Mouse (Mus musculus) embryonic facial prominence, embryonic 15.5 days (tissue): Measurements from ENCODE around the gene Nkx1-2. TPM values are rescaled to one million over a fixed set of nuclear protein-coding genes. Genes with fewer than 3 reads are reported as not detected.
A peak's percentile ranks its signal among the peaks of the same experiment; 100 is the strongest.

Experiments
- ATAC-seq: fragments of 200-750 bp; cut with Nextera tagmentation; 2 replicates; pipeline ENCODE4 v1.8.0; 2017; ENCODE audit warnings: low read depth, moderate TSS enrichment; ENCODE audit not compliant: insufficient number of reproducible peaks, low FRiP score, low TSS enrichment
- H3K27ac ChIP-seq: fragments of 300-500 bp; sonication (generic); replicated peaks from 2 replicates; pipeline ENCODE4 v1.5.1; 2015; ENCODE audit warnings: mild to moderate bottlenecking, inconsistent platforms
- H3K27me3 ChIP-seq: fragments of 300-500 bp; sonication (generic); 2 replicates; pipeline ENCODE4 v1.6.1; 2015; ENCODE audit warnings: inconsistent platforms
- H3K36me3 ChIP-seq: fragments of 300-500 bp; sonication (generic); 2 replicates; pipeline ENCODE4 v1.6.1; 2015; ENCODE audit warnings: mild to moderate bottlenecking, inconsistent platforms
- H3K4me1 ChIP-seq: fragments of 300-500 bp; sonication (generic); 2 replicates; pipeline ENCODE4 v1.6.1; 2015; ENCODE audit warnings: inconsistent platforms
- H3K4me2 ChIP-seq: fragments of 300-500 bp; sonication (generic); replicated peaks from 2 replicates; pipeline ENCODE4 v1.6.1; 2015; ENCODE audit warnings: mild to moderate bottlenecking, inconsistent platforms
- H3K4me3 ChIP-seq: fragments of 300-500 bp; sonication (generic); replicated peaks from 2 replicates; pipeline ENCODE4 v1.5.1; 2015; ENCODE audit warnings: mild to moderate bottlenecking, inconsistent platforms
- H3K9ac ChIP-seq: fragments of 300-500 bp; sonication (generic); 2 replicates; pipeline ENCODE4 v1.6.1; 2015; ENCODE audit warnings: inconsistent platforms
- H3K9me3 ChIP-seq: fragments of 300-500 bp; sonication (generic); replicated peaks from 2 replicates; pipeline ENCODE4 v1.6.1; 2016; ENCODE audit warnings: inconsistent platforms
- WGBS: fragments of 180-500 bp; shearing (Covaris S2); methylation state at CpG from one replicate; pipeline ENCODE4 v1.1.7; 2015; 5-methylcytosine and 5-hydroxymethylcytosine counted together
- polyA plus RNA-seq: library from polyadenylated mRNA; unstranded; fragments of >200 nt; fragmentation: Nextera tagmentation; extraction: Ambion mirVana; gene quantifications from 2 replicates; pipeline ENCODE4 v1.2.1, GENCODE M21; 2015

The Nkx1-2 gene
- polyA plus RNA-seq, 1 experiment from 2014 or later: not detected

DNA sequence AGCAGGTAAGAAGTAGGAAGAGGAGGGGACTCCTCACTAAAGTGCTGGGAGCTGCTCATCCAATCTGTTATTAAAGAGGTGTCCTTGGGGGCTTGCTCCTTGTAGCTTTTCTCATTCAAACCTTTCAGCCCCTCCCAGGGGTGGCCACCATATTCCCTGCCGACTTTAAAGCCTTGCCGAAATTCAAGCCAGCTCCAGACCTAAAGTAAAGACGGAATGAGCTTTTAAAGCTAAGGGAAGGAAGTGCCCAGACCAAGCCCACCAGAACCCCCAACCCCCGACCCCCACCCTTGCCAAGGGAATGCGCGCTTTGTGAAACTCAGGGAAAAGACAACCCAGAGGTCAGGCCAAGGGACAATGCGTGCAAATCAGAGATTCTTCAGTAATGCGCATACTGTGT, 1.5 kb upstream of the Nkx1-2 start:
- Histone ChIP-seq H3K9me3 (no peaks in the 10 kb centered on the region), H3K4me2 (no peak overlapping the region), H3K4me3 (no peak overlapping the region), H3K9ac (no peak overlapping the region), H3K4me1 (peaks cover 37% of the 10 kb centered on the region), H3K27me3 (peaks cover 88% of the 10 kb centered on the region), H3K27ac (no peak overlapping the region), H3K36me3 (no peaks in the 10 kb centered on the region)
- WGBS: 10% methylated on average over 8 of the region's 8 CpGs
- ATAC-seq: no peak

DNA sequence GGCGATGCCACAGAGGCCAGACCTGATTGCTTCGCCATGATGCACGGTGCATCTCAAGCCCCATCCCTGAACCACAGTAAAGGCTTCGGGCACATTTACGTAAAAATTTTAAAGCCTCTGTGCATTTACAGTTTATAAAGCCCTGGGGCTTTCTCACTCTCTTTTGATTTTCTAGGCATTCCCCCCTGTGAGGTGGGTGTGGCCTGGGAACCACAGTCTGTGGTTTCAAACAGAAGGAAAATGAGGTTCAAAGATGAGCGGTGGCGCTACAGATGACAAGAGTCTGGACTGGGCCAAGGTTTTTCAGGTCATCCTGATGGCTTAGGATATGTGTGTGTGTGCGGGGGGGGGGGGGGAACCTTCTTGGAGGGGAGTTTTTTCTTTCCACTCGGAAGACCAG, 589 bp upstream of the Nkx1-2 start:
- Histone ChIP-seq H3K9me3 (no peaks in the 10 kb centered on the region), H3K27me3 (peaks cover 92% of the 10 kb centered on the region), H3K4me2 (peak overlapping the region; percentile 66), H3K9ac (no peak overlapping the region), H3K27ac (no peak overlapping the region), H3K36me3 (no peaks in the 10 kb centered on the region), H3K4me1 (peaks cover 37% of the 10 kb centered on the region), H3K4me3 (peak overlapping the region; percentile 38)
- no peak for ATAC-seq
- WGBS: under 1% methylated on average over 9 of the region's 9 CpGs

DNA sequence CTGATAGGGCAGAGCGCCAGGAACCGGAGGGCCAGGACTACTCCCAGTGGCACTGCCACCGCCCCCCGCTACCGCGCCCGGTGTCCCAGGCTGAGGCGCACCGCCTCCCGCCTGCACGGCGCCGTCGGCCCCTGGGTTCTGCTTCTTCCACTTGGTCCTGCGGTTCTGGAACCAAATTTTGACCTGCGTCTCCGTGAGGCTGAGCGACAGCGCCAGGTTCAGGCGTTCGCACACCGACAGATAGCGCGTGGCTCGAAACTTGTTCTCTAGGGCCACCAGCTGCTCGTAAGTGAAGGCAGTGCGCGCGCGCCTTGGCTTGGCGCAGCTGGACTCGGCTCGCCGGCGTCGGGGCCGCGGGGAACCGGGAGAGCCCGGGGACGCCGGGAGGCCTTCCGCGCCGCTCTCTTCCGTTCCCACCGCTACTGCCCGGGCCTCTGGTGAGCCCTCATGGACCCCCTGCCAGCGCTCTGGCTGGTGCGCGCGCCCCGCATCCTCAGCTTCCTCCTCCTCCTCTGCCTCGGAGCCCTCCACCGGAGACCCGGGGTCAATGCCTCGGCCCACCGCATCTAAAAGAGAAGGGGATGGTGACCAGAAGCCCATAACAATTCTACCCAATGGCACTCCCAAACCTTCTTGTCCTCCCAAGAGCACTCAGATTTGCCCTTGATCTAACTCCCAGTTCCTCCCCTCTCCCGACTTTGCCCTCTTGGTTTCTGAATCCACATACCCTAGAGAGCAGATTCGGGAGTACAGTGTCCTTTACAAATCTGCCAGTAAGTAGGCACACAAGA, 2.0 kb downstream of the Nkx1-2 start:
- no peak for ATAC-seq
- WGBS: under 1% methylated on average over 58 of the region's 60 CpGs
- Histone ChIP-seq H3K4me3 (peak overlapping the region; percentile 44), H3K27ac (no peak overlapping the region), H3K4me1 (peaks cover 37% of the 10 kb centered on the region), H3K9me3 (no peaks in the 10 kb centered on the region), H3K36me3 (no peaks in the 10 kb centered on the region), H3K27me3 (peaks cover 72% of the 10 kb centered on the region), H3K9ac (0 out of 2 replicates have a peak overlapping the region, but pooled peaks have one; percentile 6), H3K4me2 (peak overlapping the region; percentile 86)

DNA sequence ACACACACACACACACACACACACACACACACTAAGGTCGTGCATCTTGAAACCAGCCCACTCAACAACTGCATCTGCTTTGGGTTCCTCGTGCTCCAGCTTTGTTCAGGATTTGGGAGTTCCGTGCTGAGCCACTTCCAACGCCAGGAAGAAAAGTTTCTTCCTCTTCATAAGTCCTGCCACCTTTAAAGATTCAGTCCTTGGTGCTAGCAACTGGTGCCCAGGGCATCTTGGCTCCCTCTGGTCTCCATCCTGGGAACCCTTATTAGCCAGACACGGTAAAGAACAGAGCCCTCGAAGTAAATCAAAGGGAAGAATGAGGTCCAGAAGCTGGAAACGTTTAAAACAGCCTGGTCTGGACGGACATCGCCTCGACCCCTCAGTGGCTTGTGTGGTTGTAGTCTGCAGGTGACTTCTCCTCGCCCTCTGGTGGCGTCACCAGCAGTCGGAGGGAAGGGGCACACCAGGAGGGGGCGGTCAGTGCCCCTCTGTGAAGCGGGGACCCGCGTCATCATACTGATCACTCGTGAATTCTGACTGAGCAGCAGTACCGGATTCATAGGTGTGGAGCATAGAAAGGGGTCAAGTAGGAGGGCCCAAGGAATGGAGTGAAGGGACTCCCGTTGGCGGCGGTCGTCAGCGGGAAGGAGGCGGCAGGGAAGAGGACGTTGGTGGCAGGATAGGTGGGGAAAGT, 2.7 kb downstream of the Nkx1-2 start:
- H3K27me3 ChIP-seq: peaks cover 64% of the 10 kb centered on the region
- H3K36me3 ChIP-seq: no peaks in the 10 kb centered on the region
- H3K4me1 ChIP-seq: peaks cover 37% of the 10 kb centered on the region
- ATAC-seq: no peak
- peak overlapping the region; percentile 44 for H3K4me3 ChIP-seq
- no peaks in the 10 kb centered on the region for H3K9me3 ChIP-seq
- H3K9ac ChIP-seq: no peak overlapping the region
- no peak overlapping the region for H3K27ac ChIP-seq
- WGBS: 5% methylated on average over 26 of the region's 26 CpGs
- H3K4me2 ChIP-seq: peak overlapping the region; percentile 86

DNA sequence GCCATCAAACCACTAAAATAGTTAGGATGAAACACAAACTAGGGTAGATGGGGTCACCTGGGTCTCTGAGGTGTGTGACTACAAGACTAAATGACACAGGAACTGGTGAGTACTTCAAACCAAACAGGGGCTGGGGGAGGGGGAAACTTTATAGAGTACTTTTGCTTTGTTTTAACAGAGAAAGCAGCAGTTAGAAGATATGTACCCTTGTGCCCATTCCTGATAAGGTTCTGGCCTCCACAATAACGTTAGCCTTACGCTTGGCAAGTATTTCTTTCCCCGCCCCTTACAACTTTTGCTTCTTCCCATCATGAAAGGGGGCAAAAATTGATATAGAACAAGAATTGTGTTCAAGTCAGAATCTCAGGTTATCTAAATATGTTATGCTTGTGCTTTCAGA, 3.6 kb downstream of the Nkx1-2 start:
- H3K27ac ChIP-seq: no peak overlapping the region
- H3K27me3 ChIP-seq: peaks cover 55% of the 10 kb centered on the region
- ATAC-seq: no peak
- H3K36me3 ChIP-seq: no peaks in the 10 kb centered on the region
- 78% methylated on average over 3 of the region's 3 CpGs for WGBS
- H3K9me3 ChIP-seq: no peaks in the 10 kb centered on the region
- no peak overlapping the region for H3K9ac ChIP-seq
- no peak overlapping the region for H3K4me2 ChIP-seq
- peaks cover 37% of the 10 kb centered on the region for H3K4me1 ChIP-seq
- no peak overlapping the region for H3K4me3 ChIP-seq

DNA sequence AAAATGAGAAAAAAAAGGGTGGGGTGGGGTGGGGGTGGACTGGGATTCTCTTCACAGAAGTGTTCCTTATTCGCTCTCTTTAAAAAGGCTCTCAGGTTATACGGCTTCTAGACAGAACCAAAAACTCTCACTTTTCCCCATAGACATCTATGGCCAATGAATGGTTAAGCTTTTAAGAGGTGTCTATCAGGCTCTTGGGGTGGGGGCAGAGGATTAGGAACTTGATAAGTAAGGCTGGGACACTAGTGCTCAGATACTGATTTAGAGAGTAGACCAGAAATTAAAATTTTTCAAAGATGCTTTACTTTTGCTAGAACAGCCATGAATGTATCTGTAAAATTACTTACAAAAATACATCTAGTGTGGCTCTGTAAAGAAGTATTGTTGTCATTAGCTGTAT, 5.1 kb downstream of the Nkx1-2 start:
- no peaks in the 10 kb centered on the region for H3K9me3 ChIP-seq
- no peak overlapping the region for H3K27ac ChIP-seq
- H3K9ac ChIP-seq: no peak overlapping the region
- no peaks in the 10 kb centered on the region for H3K36me3 ChIP-seq
- peaks cover 26% of the 10 kb centered on the region for H3K4me1 ChIP-seq
- no peak overlapping the region for H3K4me2 ChIP-seq
- 83% methylated on average over 2 of the region's 2 CpGs for WGBS
- ATAC-seq: no peak
- peaks cover 40% of the 10 kb centered on the region for H3K27me3 ChIP-seq
- no peak overlapping the region for H3K4me3 ChIP-seq

DNA sequence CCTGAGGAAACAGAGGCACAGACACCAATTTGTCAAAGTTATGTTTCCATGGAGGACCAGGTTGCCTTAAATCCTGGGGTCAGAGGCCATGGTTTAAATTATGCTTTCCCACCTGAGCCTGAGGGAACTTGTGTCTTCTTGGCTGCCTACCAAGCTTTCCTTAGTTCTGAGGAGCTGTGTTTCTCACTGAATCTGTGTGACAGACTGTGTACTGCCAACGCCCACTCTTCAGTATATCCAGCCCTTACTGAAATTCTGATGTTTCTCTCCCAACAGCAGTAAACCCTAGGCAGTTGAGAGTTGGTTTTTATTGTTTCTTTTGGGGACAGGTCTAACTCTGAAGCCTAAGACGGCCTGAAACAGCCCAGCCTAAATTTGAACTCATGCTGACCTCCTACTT, 5.7 kb downstream of the Nkx1-2 start:
- H3K36me3 ChIP-seq: no peaks in the 10 kb centered on the region
- H3K4me1 ChIP-seq: peaks cover 21% of the 10 kb centered on the region
- H3K9ac ChIP-seq: no peak overlapping the region
- no peak overlapping the region for H3K4me3 ChIP-seq
- H3K9me3 ChIP-seq: no peaks in the 10 kb centered on the region
- WGBS: 48% methylated on average over 2 of the region's 2 CpGs
- no peak overlapping the region for H3K4me2 ChIP-seq
- no peak overlapping the region for H3K27ac ChIP-seq
- peaks cover 35% of the 10 kb centered on the region for H3K27me3 ChIP-seq
- no peak for ATAC-seq

DNA sequence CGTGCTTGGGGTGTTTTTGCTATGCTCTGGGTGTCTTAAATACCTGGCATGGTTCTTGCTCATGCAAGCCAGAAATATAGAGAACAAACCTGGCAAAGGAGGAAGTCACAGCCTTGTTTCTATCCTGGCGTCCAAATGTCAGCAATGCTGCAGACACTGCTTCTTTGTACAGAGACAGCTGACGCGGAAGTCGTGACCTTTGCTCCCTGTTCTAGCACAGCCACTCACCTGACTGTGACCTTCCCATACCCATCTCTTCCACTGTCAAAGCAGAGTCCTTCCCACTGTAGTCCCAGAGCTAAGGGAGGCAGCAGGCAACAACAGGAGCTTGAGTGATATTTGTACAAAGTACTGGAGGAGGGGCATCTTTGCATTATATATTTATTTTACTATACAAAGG, 9.8 kb downstream of the Nkx1-2 start:
- WGBS: 47% methylated on average over 5 of the region's 5 CpGs
- no peak overlapping the region for H3K27ac ChIP-seq
- no peaks in the 10 kb centered on the region for H3K4me1 ChIP-seq
- no peak overlapping the region for H3K4me3 ChIP-seq
- H3K4me2 ChIP-seq: no peak overlapping the region
- H3K9me3 ChIP-seq: no peaks in the 10 kb centered on the region
- ATAC-seq: no peak
- H3K9ac ChIP-seq: no peak overlapping the region
- no peaks in the 10 kb centered on the region for H3K27me3 ChIP-seq
- no peaks in the 10 kb centered on the region for H3K36me3 ChIP-seq

DNA sequence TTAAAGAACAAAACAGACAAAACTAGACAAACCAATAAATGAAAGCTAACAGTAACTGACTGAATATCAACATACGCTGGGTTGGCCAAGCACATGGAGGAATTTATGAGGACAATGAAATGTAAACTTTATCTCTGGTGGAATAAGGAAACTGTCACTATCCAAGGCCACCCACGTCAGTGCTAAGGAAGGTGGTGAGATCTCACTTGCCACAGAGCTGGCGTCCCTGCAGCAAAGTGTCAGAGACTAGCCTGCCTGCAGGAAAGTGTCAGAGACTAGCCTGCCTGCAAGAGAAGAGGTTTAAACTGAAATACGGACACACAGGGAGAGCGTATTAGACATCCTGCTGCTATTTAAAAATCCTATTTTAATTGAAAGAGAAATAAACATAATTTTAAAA, 12.3 kb downstream of the Nkx1-2 start:
- Histone ChIP-seq H3K36me3 (no peaks in the 10 kb centered on the region), H3K4me2 (no peak overlapping the region), H3K9me3 (no peaks in the 10 kb centered on the region), H3K27ac (no peak overlapping the region), H3K27me3 (no peaks in the 10 kb centered on the region), H3K4me1 (no peaks in the 10 kb centered on the region), H3K9ac (no peak overlapping the region), H3K4me3 (no peak overlapping the region)
- no peak for ATAC-seq
- WGBS: 73% methylated on average over 5 of the region's 5 CpGs

DNA sequence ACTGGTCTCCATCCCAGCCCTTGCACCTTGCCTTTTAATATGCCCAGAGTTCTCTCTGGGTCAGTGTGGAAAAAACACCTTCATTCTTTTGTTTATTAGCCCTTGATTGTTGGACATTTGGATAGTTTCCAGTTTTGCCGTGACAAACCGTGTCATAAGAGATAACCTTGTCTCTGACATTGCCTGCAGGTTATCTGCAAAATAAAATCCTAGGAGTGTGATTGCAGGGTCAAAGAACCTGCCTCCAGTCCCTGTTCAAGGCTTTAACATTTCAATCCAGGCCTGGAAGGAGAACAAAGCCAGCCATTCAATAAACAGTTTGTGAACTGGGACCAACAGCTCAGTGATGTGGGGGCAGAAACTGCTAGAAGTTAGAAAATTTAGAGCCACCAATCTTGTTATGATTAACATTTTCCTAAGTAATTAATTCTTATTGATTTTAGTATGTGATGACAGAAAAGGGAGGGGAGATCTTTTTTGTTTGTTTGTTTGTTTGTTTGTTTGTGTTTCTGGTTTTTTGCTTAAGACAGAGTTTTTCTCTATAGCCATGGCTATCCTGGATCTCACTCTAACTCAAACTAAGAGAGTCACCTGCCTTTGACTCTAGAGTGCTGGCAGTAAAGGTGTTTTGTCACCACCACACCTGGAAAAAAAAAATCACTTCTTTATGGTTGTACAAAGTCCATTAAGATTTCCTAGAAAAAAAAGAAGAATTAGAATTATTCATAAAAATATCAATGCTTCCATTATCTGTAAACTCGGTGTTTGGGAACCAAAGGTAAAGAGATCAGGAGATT, 13.5 kb downstream of the Nkx1-2 start:
- Histone ChIP-seq H3K4me1 (no peaks in the 10 kb centered on the region), H3K36me3 (no peaks in the 10 kb centered on the region), H3K9me3 (no peaks in the 10 kb centered on the region), H3K27ac (no peak overlapping the region), H3K9ac (no peak overlapping the region), H3K27me3 (no peaks in the 10 kb centered on the region), H3K4me2 (no peak overlapping the region), H3K4me3 (no peak overlapping the region)
- WGBS: 55% methylated on average over 3 of the region's 3 CpGs
- ATAC-seq: no peak

DNA sequence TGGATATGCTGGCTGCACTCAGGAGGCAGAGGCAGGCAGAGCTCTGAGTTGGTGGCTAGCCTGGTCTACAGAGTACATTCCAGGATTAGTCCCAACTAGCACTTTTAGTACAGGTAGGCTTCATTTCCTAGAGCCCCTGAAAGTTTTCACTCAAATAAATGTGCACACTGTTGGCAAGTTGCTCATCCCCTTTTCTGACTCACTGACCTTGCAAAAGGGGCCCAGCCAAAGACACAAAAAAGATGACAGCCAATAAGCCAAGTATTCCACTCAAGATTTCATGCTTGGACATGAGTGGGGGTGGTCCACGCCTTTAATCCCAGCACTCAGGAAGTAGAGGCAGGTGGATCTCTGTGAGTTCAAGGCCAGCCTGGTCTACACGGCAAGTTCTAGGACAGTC, 18.0 kb downstream of the Nkx1-2 start:
- Histone ChIP-seq H3K4me1 (no peaks in the 10 kb centered on the region), H3K9me3 (no peaks in the 10 kb centered on the region), H3K4me2 (no peak overlapping the region), H3K27ac (no peak overlapping the region), H3K9ac (no peak overlapping the region), H3K27me3 (peaks cover 3% of the 10 kb centered on the region; the same call in 1 of the 2 replicates), H3K4me3 (no peak overlapping the region), H3K36me3 (no peaks in the 10 kb centered on the region)
- 84% methylated on average over 2 of the region's 2 CpGs for WGBS
- no peak for ATAC-seq
